Mouse (Mus musculus): Measurements from ENCODE around the gene Meiob.

DNA sequence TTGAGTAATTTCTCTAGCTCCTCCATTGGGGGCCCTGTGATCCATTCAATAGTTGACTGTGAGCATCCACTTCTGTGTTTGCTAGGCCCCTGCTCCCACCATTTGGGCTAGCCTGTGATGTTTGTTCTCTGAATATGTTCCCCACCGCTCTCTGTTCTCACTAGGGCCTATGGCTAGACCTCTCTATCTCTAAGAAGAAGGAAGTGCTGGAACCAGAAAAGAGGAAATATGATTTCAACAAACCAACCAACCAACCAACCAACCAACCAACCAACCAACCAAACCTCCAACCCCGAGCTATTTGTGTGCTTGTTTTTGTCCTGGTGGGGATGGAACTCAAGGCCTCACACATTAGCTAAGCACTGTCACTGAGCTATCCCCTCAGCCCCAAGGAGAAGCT lies 23.3 kb upstream of the Meiob start:
- TF ChIP-seq POLR2A (IDR thresholded peaks at IDR 0.05; ENCODE audit: insufficient read depth, low read depth, low read length) (no peak), CTCF (IDR thresholded peaks at IDR 0.05) (no peak), EP300 (IDR thresholded peaks at IDR 0.05; ENCODE audit: insufficient read depth, low read depth, low read length) (no peak)
